Mouse (Mus musculus): ENCODE data around the gene Ppp2r5b.

Gene Ppp2r5b

GRCm38 (mm10) chr19:6235084-6236052 is at the start of gene Ppp2r5b:
Gene Ppp2r5b (minus strand): TSS chr19:6235872.
- DNase-seq (ENCODE audit: low read depth) = peak; percentile 95

- DNase-seq (ENCODE audit: low read depth) = no peak
Observed at GRCm38 (mm10) chr19:6285226-6285625, 49.6 kb upstream of the Ppp2r5b start.

GRCm38 (mm10) chr19:6284502-6284901 is 48.8 kb upstream of the Ppp2r5b start:
- no peak for DNase-seq (ENCODE audit: low read depth)

GRCm38 (mm10) chr19:6283001-6283400 is 47.3 kb upstream of the Ppp2r5b start:
- DNase-seq (ENCODE audit: low read depth) = no peak

- DNase-seq (ENCODE audit: low read depth) = no peak
Observed at GRCm38 (mm10) chr19:6281122-6282020, 45.7 kb upstream of the Ppp2r5b start.

GRCm38 (mm10) chr19:6280554-6280953 is 44.9 kb upstream of the Ppp2r5b start:
- no peak for DNase-seq (ENCODE audit: low read depth)

- DNase-seq (ENCODE audit: low read depth) = no peak
Observed at GRCm38 (mm10) chr19:6279481-6280144, 43.9 kb upstream of the Ppp2r5b start.

GRCm38 (mm10) chr19:6278439-6279073 is 42.9 kb upstream of the Ppp2r5b start:
- DNase-seq (ENCODE audit: low read depth) = no peak

GRCm38 (mm10) chr19:6277661-6278438 is 42.2 kb upstream of the Ppp2r5b start:
- peak; percentile 82 for DNase-seq (ENCODE audit: low read depth)

GRCm38 (mm10) chr19:6276426-6277421 is 41.1 kb upstream of the Ppp2r5b start, which contains the start of gene Ehd1:
Gene Ehd1 (plus strand): TSS chr19:6276725.
- peak; percentile 98 for DNase-seq (ENCODE audit: low read depth)

GRCm38 (mm10) chr19:6275740-6276389 is 40.2 kb upstream of the Ppp2r5b start:
- DNase-seq (ENCODE audit: low read depth) = peak; percentile 82

- DNase-seq (ENCODE audit: low read depth) = no peak
Observed at GRCm38 (mm10) chr19:6273998-6274608, 38.4 kb upstream of the Ppp2r5b start.

GRCm38 (mm10) chr19:6273592-6273991 is 37.9 kb upstream of the Ppp2r5b start:
- DNase-seq (ENCODE audit: low read depth) = no peak

- DNase-seq (ENCODE audit: low read depth) = no peak
Observed at GRCm38 (mm10) chr19:6272738-6273137, 37.1 kb upstream of the Ppp2r5b start.

- no peak for DNase-seq (ENCODE audit: low read depth)
Observed at GRCm38 (mm10) chr19:6272053-6272452, 36.4 kb upstream of the Ppp2r5b start.

GRCm38 (mm10) chr19:6271206-6271605 is 35.5 kb upstream of the Ppp2r5b start:
- no peak for DNase-seq (ENCODE audit: low read depth)

GRCm38 (mm10) chr19:6270661-6271060 is 35.0 kb upstream of the Ppp2r5b start:
- no peak for DNase-seq (ENCODE audit: low read depth)

- peak; percentile 74 for DNase-seq (ENCODE audit: low read depth)
Observed at GRCm38 (mm10) chr19:6269798-6270475, 34.3 kb upstream of the Ppp2r5b start.
